Mouse (Mus musculus) mammary gland, adult 2 months (tissue): ENCODE measurements around the gene Shroom4. TPM values are rescaled to one million over a fixed set of nuclear protein-coding genes. Genes with fewer than 3 reads are reported as not detected.

Experiments
- polyA plus RNA-seq: library from polyadenylated mRNA; depleted of rRNA; stranded (reverse); fragments of >200 nt; gene quantifications from 2 replicates; pipeline ENCODE4 v1.2.3, GENCODE M21; 2012; ENCODE audit warnings: low replicate concordance; rRNA removed

Shroom4 gene
- 4.3 and 5.5 TPM in 2 replicates for polyA plus RNA-seq

GRCm38 (mm10) chrX:6399626-6400397, at the start of gene Shroom4:
Gene Shroom4, plus strand, starts transcription at chrX:6399854.

Other genes starting within 250 kb of the Shroom4 start
- gene Nudt10, start 226.8 kb upstream of the Shroom4 start, polyA plus RNA-seq, result not detected in 2 replicates
- gene Bmp15, start 79.1 kb upstream of the Shroom4 start, polyA plus RNA-seq, result 0.06 TPM in 1 of 2 replicates, not detected in the other